Mouse (Mus musculus): Measurements from ENCODE around the gene Crim1. TPM values are rescaled to one million over a fixed set of nuclear protein-coding genes. Genes with fewer than 3 reads are reported as not detected.
A peak's percentile ranks its signal among the peaks of the same experiment; 100 is the strongest.

The Crim1 gene
- polyA plus RNA-seq, 1 experiment = 1.1 TPM

GRCm38 (mm10) chr17:78321216-78321835, 121.3 kb downstream of the Crim1 start:
- Histone ChIP-seq H3ac (ENCODE audit: control insufficient read depth, insufficient read length) (no peak overlapping the region), H3K79me2 (ENCODE audit: control insufficient read depth, insufficient read depth) (no peaks in the 10 kb centered on the region), H3K4me2 (ENCODE audit: low read depth) (no peak overlapping the region), H3K36me3 (ENCODE audit: control insufficient read depth, insufficient read depth) (no peaks in the 10 kb centered on the region), H3K27me3 (ENCODE audit: control insufficient read depth, insufficient read depth, insufficient read length) (no peaks in the 10 kb centered on the region), H3K4me3 (no peak overlapping the region)
- TF ChIP-seq TCF12 (IDR thresholded peaks at IDR 0.05; ENCODE audit: insufficient read depth, poor library complexity, severe bottlenecking) (no peak), USF1 (IDR thresholded peaks at IDR 0.05; ENCODE audit: low read depth) (no peak), POLR2AphosphoS2 (IDR thresholded peaks at IDR 0.05; ENCODE audit: insufficient read length, low read depth) (no peak), MYOG (IDR thresholded peaks at IDR 0.05; ENCODE audit: control insufficient read depth in 1 of 3, insufficient read depth in 1 of 3, insufficient read length in 2 of 3, low read depth in 2 of 3) (no peak), CEBPB (IDR thresholded peaks at IDR 0.05; ENCODE audit: insufficient read depth, poor library complexity, severe bottlenecking) (no peak), MYOD1 (IDR thresholded peaks at IDR 0.05; ENCODE audit: control insufficient read depth in 1 of 3, insufficient read length in 2 of 3, low read depth in 2 of 3) (no peak), POLR2A (IDR thresholded peaks at IDR 0.05; ENCODE audit: insufficient read length, low read depth) (no peak), TCF3 (IDR thresholded peaks at IDR 0.05; ENCODE audit: insufficient read length, low read depth) (no peak), E2F4 (IDR thresholded peaks at IDR 0.05; ENCODE audit: insufficient read depth) (no peak), REST (IDR thresholded peaks at IDR 0.05; ENCODE audit: insufficient read depth, insufficient read length) (no peak), SRF (IDR thresholded peaks at IDR 0.05; ENCODE audit: control insufficient read depth, insufficient read length, low read depth) (no peak), MAX (IDR thresholded peaks at IDR 0.05; ENCODE audit: low read depth) (no peak)

GRCm38 (mm10) chr17:78322369-78323335, 122.6 kb downstream of the Crim1 start:
- no peak overlapping the region for H3ac ChIP-seq (ENCODE audit: control insufficient read depth, insufficient read length)
- TF ChIP-seq MYOG (IDR thresholded peaks at IDR 0.05; ENCODE audit: control insufficient read depth in 1 of 3, insufficient read depth in 1 of 3, insufficient read length in 2 of 3, low read depth in 2 of 3) (no peak), POLR2AphosphoS2 (IDR thresholded peaks at IDR 0.05; ENCODE audit: insufficient read length, low read depth) (no peak), MYOD1 (IDR thresholded peaks at IDR 0.05; ENCODE audit: control insufficient read depth in 1 of 3, insufficient read length in 2 of 3, low read depth in 2 of 3) (no peak), SRF (IDR thresholded peaks at IDR 0.05; ENCODE audit: control insufficient read depth, insufficient read length, low read depth) (no peak), USF1 (IDR thresholded peaks at IDR 0.05; ENCODE audit: low read depth) (no peak), POLR2A (IDR thresholded peaks at IDR 0.05; ENCODE audit: insufficient read length, low read depth) (no peak), E2F4 (IDR thresholded peaks at IDR 0.05; ENCODE audit: insufficient read depth) (no peak), CEBPB (IDR thresholded peaks at IDR 0.05; ENCODE audit: insufficient read depth, poor library complexity, severe bottlenecking) (no peak), TCF12 (IDR thresholded peaks at IDR 0.05; ENCODE audit: insufficient read depth, poor library complexity, severe bottlenecking) (no peak), TCF3 (IDR thresholded peaks at IDR 0.05; ENCODE audit: insufficient read length, low read depth) (no peak), MAX (IDR thresholded peaks at IDR 0.05; ENCODE audit: low read depth) (no peak), REST (IDR thresholded peaks at IDR 0.05; ENCODE audit: insufficient read depth, insufficient read length) (no peak)
- no peaks in the 10 kb centered on the region for H3K27me3 ChIP-seq (ENCODE audit: control insufficient read depth, insufficient read depth, insufficient read length)
- H3K36me3 ChIP-seq (ENCODE audit: control insufficient read depth, insufficient read depth) = no peaks in the 10 kb centered on the region
- no peaks in the 10 kb centered on the region for H3K79me2 ChIP-seq (ENCODE audit: control insufficient read depth, insufficient read depth)
- peak overlapping the region; percentile 51 for H3K4me2 ChIP-seq (ENCODE audit: low read depth)
- H3K4me3 ChIP-seq = no peak overlapping the region

GRCm38 (mm10) chr17:78325761-78326332, 125.8 kb downstream of the Crim1 start:
- H3K4me3 ChIP-seq = no peak overlapping the region
- H3K79me2 ChIP-seq (ENCODE audit: control insufficient read depth, insufficient read depth) = no peaks in the 10 kb centered on the region
- H3K4me2 ChIP-seq (ENCODE audit: low read depth) = no peak overlapping the region
- no peak for TF ChIP-seq MAX (IDR thresholded peaks at IDR 0.05; ENCODE audit: low read depth)
- no peak for TF ChIP-seq SRF (IDR thresholded peaks at IDR 0.05; ENCODE audit: control insufficient read depth, insufficient read length, low read depth)
- no peaks in the 10 kb centered on the region for H3K27me3 ChIP-seq (ENCODE audit: control insufficient read depth, insufficient read depth, insufficient read length)
- no peak overlapping the region for H3ac ChIP-seq (ENCODE audit: control insufficient read depth, insufficient read length)
- H3K36me3 ChIP-seq (ENCODE audit: control insufficient read depth, insufficient read depth) = no peaks in the 10 kb centered on the region

GRCm38 (mm10) chr17:78326381-78326780, 126.3 kb downstream of the Crim1 start:
- Histone ChIP-seq H3K4me3 (no peak overlapping the region), H3ac (ENCODE audit: control insufficient read depth, insufficient read length) (no peak overlapping the region), H3K79me2 (ENCODE audit: control insufficient read depth, insufficient read depth) (no peaks in the 10 kb centered on the region), H3K27me3 (ENCODE audit: control insufficient read depth, insufficient read depth, insufficient read length) (no peaks in the 10 kb centered on the region), H3K36me3 (ENCODE audit: control insufficient read depth, insufficient read depth) (no peaks in the 10 kb centered on the region), H3K4me2 (ENCODE audit: low read depth) (no peak overlapping the region)
- TF ChIP-seq MAX (IDR thresholded peaks at IDR 0.05; ENCODE audit: low read depth) (no peak), USF1 (IDR thresholded peaks at IDR 0.05; ENCODE audit: low read depth) (no peak), MYOD1 (IDR thresholded peaks at IDR 0.05; ENCODE audit: control insufficient read depth in 1 of 3, insufficient read length in 2 of 3, low read depth in 2 of 3) (no peak), TCF12 (IDR thresholded peaks at IDR 0.05; ENCODE audit: insufficient read depth, poor library complexity, severe bottlenecking) (no peak), E2F4 (IDR thresholded peaks at IDR 0.05; ENCODE audit: insufficient read depth) (no peak), MYOG (IDR thresholded peaks at IDR 0.05; ENCODE audit: control insufficient read depth in 1 of 3, insufficient read depth in 1 of 3, insufficient read length in 2 of 3, low read depth in 2 of 3) (no peak), SRF (IDR thresholded peaks at IDR 0.05; ENCODE audit: control insufficient read depth, insufficient read length, low read depth) (no peak), CEBPB (IDR thresholded peaks at IDR 0.05; ENCODE audit: insufficient read depth, poor library complexity, severe bottlenecking) (no peak), POLR2AphosphoS2 (IDR thresholded peaks at IDR 0.05; ENCODE audit: insufficient read length, low read depth) (no peak), TCF3 (IDR thresholded peaks at IDR 0.05; ENCODE audit: insufficient read length, low read depth) (no peak), POLR2A (IDR thresholded peaks at IDR 0.05; ENCODE audit: insufficient read length, low read depth) (no peak), REST (IDR thresholded peaks at IDR 0.05; ENCODE audit: insufficient read depth, insufficient read length) (no peak)
